ENCODE assay signal across 8 mouse cellular contexts in genomic region chr2:130291434-130291833, GRCm38 (mm10). TPM values are rescaled to one million over a fixed set of nuclear protein-coding genes. Genes with fewer than 3 reads are reported as not detected.
DNase-seq lines count a peak whose midpoint lies in the region; ATAC-seq lines count a peak whose summit lies in the region.

No protein-coding gene starts in this region.

- no peak; the same call in 1 of the 2 replicates for ATAC-seq in heart, embryonic 11.5 days (replicated peaks; ENCODE audit: insufficient number of reproducible peaks, low FRiP score, low TSS enrichment)
- peak; percentile 14; the same call in 1 of the 2 replicates for ATAC-seq in kidney, embryonic 16.5 days (ENCODE audit: low FRiP score, low TSS enrichment)
- 0 out of 2 replicates have a peak, but pooled peaks have one; percentile 17 for ATAC-seq in liver, embryonic 13.5 days (ENCODE audit: low read depth)
- peak; percentile 36; the same call in 1 of the 2 replicates for ATAC-seq in neural tube, embryonic 14.5 days (ENCODE audit: low read depth)

- no peak overlapping the region for H3K9ac ChIP-seq in heart, embryonic 11.5 days (ENCODE audit: low read depth, low read length)
- no peak overlapping the region for H3K9ac ChIP-seq in kidney, embryonic 16.5 days (replicated peaks; ENCODE audit: low read length)
- H3K9ac ChIP-seq in liver, embryonic 13.5 days, result no peak overlapping the region
- H3K9ac ChIP-seq in neural tube, embryonic 14.5 days (replicated peaks; ENCODE audit: low read depth, low read length), result no peak overlapping the region

- H3K27me3 ChIP-seq in heart, embryonic 11.5 days (ENCODE audit: control insufficient read depth, insufficient read depth, low read length), result peaks cover 32% of the 10 kb centered on the region
- H3K27me3 ChIP-seq in kidney, embryonic 16.5 days (ENCODE audit: insufficient read depth, low read length), result no peaks in the 10 kb centered on the region; the same call in 1 of the 2 replicates
- peaks cover 56% of the 10 kb centered on the region for H3K27me3 ChIP-seq in liver, embryonic 13.5 days
- no peaks in the 10 kb centered on the region for H3K27me3 ChIP-seq in neural tube, embryonic 14.5 days (ENCODE audit: control insufficient read depth, insufficient read depth, low read length)

- DNase-seq in CD8-positive naive resting alpha-beta T cell, adult 2 months (ENCODE audit: low read depth in 2 of 2, low spot score in 2 of 2), result peak; percentile 46 to 67
- peak; percentile 72 for DNase-seq in adrenal gland, adult 2 months
- peak; percentile 60 for DNase-seq in embryo, embryonic 9.5 days (ENCODE audit: extremely low spot score)
- no peak for DNase-seq in liver, embryonic 13.5 days
- DNase-seq in urinary bladder, postnatal 25 days (ENCODE audit: low spot score), result peak; percentile 40

- no peak overlapping the region for H3K27ac ChIP-seq in heart, embryonic 11.5 days (ENCODE audit: low read depth, low read length)
- H3K27ac ChIP-seq in kidney, embryonic 16.5 days (ENCODE audit: low read length), result no peak overlapping the region
- H3K27ac ChIP-seq in liver, embryonic 13.5 days, result no peak overlapping the region
- no peak overlapping the region for H3K27ac ChIP-seq in neural tube, embryonic 14.5 days (ENCODE audit: low read depth, low read length)

- H3K4me1 ChIP-seq in heart, embryonic 11.5 days (ENCODE audit: control insufficient read depth, insufficient read depth, low read length), result peaks cover 24% of the 10 kb centered on the region
- H3K4me1 ChIP-seq in kidney, embryonic 16.5 days (ENCODE audit: insufficient read depth, low read length), result peaks cover 24% of the 10 kb centered on the region
- peaks cover 10% of the 10 kb centered on the region; the same call in 1 of the 2 replicates for H3K4me1 ChIP-seq in liver, embryonic 13.5 days (replicated peaks)
- peaks cover 11% of the 10 kb centered on the region for H3K4me1 ChIP-seq in neural tube, embryonic 14.5 days (ENCODE audit: control insufficient read depth, insufficient read depth, low read length)

- 17% methylated on average over 8 of the region's 8 CpGs for WGBS in heart, embryonic 11.5 days (ENCODE audit: insufficient replicate concordance)
- WGBS in kidney, embryonic 16.5 days, result 2% methylated on average over 8 of the region's 8 CpGs
- WGBS in liver, embryonic 13.5 days (ENCODE audit: insufficient replicate concordance), result 13% methylated on average over 8 of the region's 8 CpGs
- WGBS in neural tube, embryonic 14.5 days, result 16% methylated on average over 8 of the region's 8 CpGs

- H3K36me3 ChIP-seq in heart, embryonic 11.5 days (ENCODE audit: control insufficient read depth, insufficient read depth, low read length), result no peaks in the 10 kb centered on the region
- H3K36me3 ChIP-seq in kidney, embryonic 16.5 days (ENCODE audit: insufficient read depth, low read length), result no peaks in the 10 kb centered on the region
- no peaks in the 10 kb centered on the region for H3K36me3 ChIP-seq in liver, embryonic 13.5 days
- no peaks in the 10 kb centered on the region for H3K36me3 ChIP-seq in neural tube, embryonic 14.5 days (ENCODE audit: control insufficient read depth, insufficient read depth, low read length)

- peak overlapping the region; percentile 39 for H3K4me2 ChIP-seq in heart, embryonic 11.5 days
- H3K4me2 ChIP-seq in kidney, embryonic 16.5 days (replicated peaks; ENCODE audit: low read depth, low read length), result no peak overlapping the region
- no peak overlapping the region for H3K4me2 ChIP-seq in liver, embryonic 13.5 days
- H3K4me2 ChIP-seq in neural tube, embryonic 14.5 days (ENCODE audit: low read depth, low read length), result no peak overlapping the region

- no peak overlapping the region for H3K4me3 ChIP-seq in heart, embryonic 11.5 days (ENCODE audit: low read depth, low read length)
- no peak overlapping the region for H3K4me3 ChIP-seq in kidney, embryonic 16.5 days (ENCODE audit: low read length)
- no peak overlapping the region for H3K4me3 ChIP-seq in liver, embryonic 13.5 days (replicated peaks)
- H3K4me3 ChIP-seq in neural tube, embryonic 14.5 days (ENCODE audit: low read depth, low read length), result no peak overlapping the region

- no peaks in the 10 kb centered on the region for H3K9me3 ChIP-seq in heart, embryonic 11.5 days (replicated peaks; ENCODE audit: control insufficient read depth, low read length)
- H3K9me3 ChIP-seq in kidney, embryonic 16.5 days (ENCODE audit: low read length), result no peaks in the 10 kb centered on the region
- no peaks in the 10 kb centered on the region for H3K9me3 ChIP-seq in liver, embryonic 13.5 days (replicated peaks)
- H3K9me3 ChIP-seq in neural tube, embryonic 14.5 days (ENCODE audit: control insufficient read depth, low read length), result no peaks in the 10 kb centered on the region

RNA-seq across cellular contexts. Expression of gene Ebf4, which starts 3.5 kb away (rescaled TPM):
- total RNA-seq in adrenal gland, adult 2 months (2021), result 1 to 10 TPM; 3.3 to 3.9 TPM
- 12.1 and 15.3 TPM in 2 replicates for polyA plus RNA-seq in adrenal gland, adult 2 months (2012; rRNA removed)
- polyA plus RNA-seq in heart, embryonic 11.5 days (2014; fragmentation: Nextera tagmentation; extraction: Ambion mirVana), result 0.58 and 1.1 TPM in 2 replicates
- polyA plus RNA-seq in kidney, embryonic 16.5 days (2015; fragmentation: Nextera tagmentation; extraction: Ambion mirVana), result 2.1 and 2.3 TPM in 2 replicates
- polyA plus RNA-seq in liver, embryonic 13.5 days (2015; fragmentation: Nextera tagmentation; extraction: Ambion mirVana), result 0.03 and 0.10 TPM in 2 replicates
- polyA plus RNA-seq in neural tube, embryonic 14.5 days (2014; fragmentation: Nextera tagmentation; extraction: Ambion mirVana), result 6.1 and 6.5 TPM in 2 replicates

RNA-seq across cellular contexts. Expression of gene Idh3b, which starts 7.1 kb away (rescaled TPM):
- 100 to 1,000 TPM; 522 to 542 TPM for total RNA-seq in adrenal gland, adult 2 months (2021)
- 195 and 222 TPM in 2 replicates for polyA plus RNA-seq in adrenal gland, adult 2 months (2012; rRNA removed)
- polyA plus RNA-seq in heart, embryonic 11.5 days (2014; fragmentation: Nextera tagmentation; extraction: Ambion mirVana), result 234 and 249 TPM in 2 replicates
- polyA plus RNA-seq in kidney, embryonic 16.5 days (2015; fragmentation: Nextera tagmentation; extraction: Ambion mirVana), result 227 and 246 TPM in 2 replicates
- polyA plus RNA-seq in liver, embryonic 13.5 days (2015; fragmentation: Nextera tagmentation; extraction: Ambion mirVana), result 117 and 120 TPM in 2 replicates
- 180 and 183 TPM in 2 replicates for polyA plus RNA-seq in neural tube, embryonic 14.5 days (2014; fragmentation: Nextera tagmentation; extraction: Ambion mirVana)

RNA-seq across cellular contexts. Expression of gene Nop56, which starts 17.2 kb away (rescaled TPM):
- 100 to 1,000 TPM in 1 of 2 experiments, 10 to 100 TPM in 1; 83.3 to 111 TPM for total RNA-seq in adrenal gland, adult 2 months (2021)
- polyA plus RNA-seq in adrenal gland, adult 2 months (2012; rRNA removed), result 38.7 and 57.7 TPM in 2 replicates
- polyA plus RNA-seq in heart, embryonic 11.5 days (2014; fragmentation: Nextera tagmentation; extraction: Ambion mirVana), result 181 and 200 TPM in 2 replicates
- 310 and 313 TPM in 2 replicates for polyA plus RNA-seq in kidney, embryonic 16.5 days (2015; fragmentation: Nextera tagmentation; extraction: Ambion mirVana)
- polyA plus RNA-seq in liver, embryonic 13.5 days (2015; fragmentation: Nextera tagmentation; extraction: Ambion mirVana), result 271 and 279 TPM in 2 replicates
- polyA plus RNA-seq in neural tube, embryonic 14.5 days (2014; fragmentation: Nextera tagmentation; extraction: Ambion mirVana), result 230 and 261 TPM in 2 replicates
